Mouse (Mus musculus): ENCODE results near the gene Pitpnm1.

Pitpnm1 gene

DNA sequence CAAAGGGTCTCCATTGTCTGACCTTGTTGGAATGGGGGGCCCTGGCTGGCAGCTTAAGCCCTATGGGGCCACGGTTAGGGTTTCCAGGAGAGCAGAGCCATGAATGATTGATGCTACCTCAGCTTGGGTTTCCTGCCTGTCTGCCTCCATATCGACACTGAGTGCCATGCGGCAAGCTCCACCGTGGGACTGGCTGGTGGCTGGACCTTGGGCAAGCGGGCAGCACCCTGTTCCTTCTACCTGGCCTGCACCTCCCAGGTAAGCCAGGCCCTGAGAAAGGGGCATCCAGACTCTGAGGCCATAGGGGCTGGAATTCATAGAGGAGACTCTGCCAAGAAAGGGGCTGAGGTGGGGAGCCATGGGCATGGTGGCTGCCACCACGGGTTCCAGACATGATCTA lies 40.3 kb downstream of the Pitpnm1 start:
- no peak for DNase-seq (ENCODE audit: low spot score in 2 of 2)

DNA sequence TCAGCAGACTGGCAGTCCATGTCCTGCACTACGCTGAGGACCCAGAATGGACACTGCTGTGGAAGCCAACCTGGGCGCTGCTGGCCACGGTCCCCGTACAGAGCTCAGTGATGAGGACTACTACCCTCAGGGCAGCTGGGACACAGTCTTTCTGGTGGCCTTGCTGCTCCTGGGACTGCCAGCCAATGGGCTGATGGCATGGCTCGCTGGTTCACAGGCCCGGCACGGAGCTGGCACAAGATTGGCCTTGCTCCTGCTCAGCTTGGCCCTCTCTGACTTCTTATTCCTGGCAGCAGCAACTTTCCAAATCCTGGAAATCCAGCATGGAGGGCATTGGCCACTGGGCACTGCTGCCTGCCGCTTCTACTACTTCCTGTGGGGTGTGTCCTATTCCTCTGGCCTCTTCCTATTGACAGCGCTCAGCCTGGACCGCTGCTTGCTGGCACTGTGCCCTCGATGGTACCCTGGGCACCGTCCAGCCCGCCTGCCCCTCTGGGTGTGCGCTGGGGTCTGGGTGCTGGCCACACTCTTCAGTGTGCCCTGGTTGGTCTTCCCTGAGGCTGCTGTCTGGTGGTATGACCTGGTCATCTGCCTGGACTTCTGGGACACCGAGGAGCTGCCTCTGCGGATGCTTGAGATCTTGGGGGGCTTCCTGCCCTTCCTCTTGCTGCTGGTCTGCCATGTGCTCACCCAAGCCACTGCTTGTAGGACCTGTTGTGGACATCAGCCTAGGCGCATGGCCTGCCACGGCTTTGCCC lies 42.8 kb downstream of the Pitpnm1 start:
- DNase-seq (ENCODE audit: low spot score in 2 of 2) = no peak

DNA sequence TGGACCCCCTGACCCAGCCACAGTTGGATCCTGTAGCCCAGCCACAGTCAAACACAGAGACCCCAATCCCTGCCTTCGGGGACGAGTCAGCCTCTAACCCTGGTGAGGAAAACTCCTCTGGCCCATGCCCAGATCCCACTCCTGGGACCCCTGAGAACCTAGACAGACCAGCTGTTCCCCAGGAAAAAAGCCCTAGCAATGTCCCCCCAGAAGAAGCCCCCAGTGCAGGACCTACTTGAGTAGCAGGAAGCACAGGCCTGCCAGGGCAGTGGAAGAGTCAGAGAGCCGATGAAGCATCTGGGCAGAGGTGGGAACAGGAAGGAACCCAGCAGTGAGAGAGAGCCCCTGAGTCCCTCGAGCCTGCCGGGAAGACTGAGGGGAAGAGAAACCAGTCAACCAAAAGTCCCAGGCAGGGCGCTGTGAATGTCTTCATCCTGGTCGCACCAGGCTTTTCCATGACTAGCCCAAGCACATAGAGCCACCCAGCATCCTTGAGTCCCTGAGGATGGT lies 44.0 kb downstream of the Pitpnm1 start, which contains the start of gene Cabp4:
TSS of gene Cabp4 (minus strand) at position 275 of the 510 bp plus-strand sequence.
- DNase-seq (ENCODE audit: low spot score in 2 of 2) = no peak

DNA sequence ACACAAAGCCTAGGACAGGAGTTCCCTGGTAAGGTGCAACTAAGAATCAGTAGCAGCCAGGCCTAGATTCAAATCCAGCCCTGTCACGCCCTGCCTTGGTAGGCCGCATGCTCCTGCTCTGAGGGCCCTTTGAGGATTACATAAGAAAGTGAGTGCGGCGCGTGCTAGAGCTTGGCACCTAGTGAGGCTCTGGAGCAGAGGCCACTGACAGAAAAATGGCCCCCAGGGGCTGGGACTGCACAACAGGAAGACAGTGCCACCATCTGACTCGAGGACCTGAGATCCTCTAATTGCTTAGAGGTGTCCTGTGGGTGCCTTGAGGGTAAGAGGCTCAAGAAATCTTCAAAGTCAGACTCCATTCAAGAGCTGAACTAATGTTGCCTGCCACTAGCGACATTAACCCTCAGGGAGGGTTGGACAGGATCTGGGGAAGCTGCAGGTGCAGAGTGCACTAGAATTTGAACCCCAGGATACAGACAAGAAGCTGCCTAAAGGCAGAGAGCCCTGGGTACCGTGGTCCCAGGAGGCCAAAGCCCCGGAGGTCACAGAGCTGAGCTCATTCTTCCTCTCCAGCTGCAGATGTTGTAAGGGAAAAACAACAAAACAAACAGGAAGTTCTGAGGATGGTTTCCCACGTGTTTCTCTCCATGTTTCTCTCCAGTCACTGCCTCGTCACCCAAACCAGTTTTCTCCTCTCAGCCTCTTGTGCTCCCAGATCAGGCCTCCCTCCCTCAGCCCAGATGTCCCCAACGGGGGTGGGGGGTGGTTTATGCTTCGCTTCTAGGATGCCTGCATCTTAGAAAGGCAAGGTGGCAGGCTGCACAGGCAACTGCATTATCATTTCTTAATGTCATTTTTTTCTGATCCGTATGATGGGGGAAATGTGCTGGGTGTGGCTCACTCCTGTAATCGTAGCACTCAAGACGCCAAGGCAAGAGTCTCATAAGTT lies 45.0 kb downstream of the Pitpnm1 start:
- DNase-seq (ENCODE audit: low spot score in 2 of 2) = no peak

DNA sequence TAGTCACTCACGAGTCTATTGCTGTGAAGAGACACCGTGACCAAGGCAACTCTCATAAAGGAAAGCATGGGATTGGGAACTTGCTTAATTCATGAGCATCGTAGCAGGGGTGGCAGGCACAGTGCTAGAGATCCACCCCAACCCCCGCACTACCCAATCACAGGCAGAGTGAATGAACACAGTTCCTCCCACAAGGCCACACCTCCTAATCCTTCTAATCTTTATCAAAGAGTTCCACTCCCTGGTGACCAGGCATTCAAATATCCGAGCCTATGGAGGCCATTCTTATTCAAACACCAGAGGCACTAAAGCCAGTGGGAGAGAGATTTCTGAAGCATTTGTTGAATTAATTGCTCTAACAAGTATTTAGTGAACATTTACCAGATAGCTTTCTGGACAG lies 46.1 kb downstream of the Pitpnm1 start:
- no peak for DNase-seq (ENCODE audit: low spot score in 2 of 2)

DNA sequence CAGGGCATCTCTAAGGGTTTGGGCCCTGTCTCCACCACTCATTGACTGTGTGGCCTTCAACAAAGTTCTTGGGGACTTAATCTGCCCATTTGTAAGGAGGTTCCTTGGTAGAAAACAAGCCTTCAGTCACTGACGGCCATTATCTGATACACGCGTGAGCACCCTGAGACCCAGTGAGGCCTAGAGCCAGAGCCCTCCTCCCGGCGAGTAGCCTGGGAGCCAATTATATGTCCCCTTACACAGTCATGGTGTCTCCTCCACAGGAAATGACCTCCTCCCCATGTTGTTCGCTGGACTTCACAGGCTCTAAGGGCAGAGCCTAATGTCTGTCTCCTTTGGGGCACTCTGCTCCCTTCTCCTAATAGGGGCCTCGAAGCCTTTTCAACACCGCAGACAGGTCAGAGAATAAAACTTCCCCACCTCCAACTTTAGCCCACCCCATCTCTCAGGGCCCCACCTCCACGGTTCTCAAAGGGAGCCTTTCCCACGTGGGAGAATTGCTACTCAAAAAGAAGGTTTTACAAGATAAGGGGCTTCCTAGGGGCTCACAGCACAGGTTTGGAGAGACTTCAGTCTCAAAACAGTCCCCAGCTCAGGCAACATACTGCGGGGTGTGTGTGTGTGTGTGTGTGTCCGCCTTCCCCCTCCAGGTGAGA lies 46.7 kb downstream of the Pitpnm1 start:
- DNase-seq (ENCODE audit: low spot score in 2 of 2) = no peak

DNA sequence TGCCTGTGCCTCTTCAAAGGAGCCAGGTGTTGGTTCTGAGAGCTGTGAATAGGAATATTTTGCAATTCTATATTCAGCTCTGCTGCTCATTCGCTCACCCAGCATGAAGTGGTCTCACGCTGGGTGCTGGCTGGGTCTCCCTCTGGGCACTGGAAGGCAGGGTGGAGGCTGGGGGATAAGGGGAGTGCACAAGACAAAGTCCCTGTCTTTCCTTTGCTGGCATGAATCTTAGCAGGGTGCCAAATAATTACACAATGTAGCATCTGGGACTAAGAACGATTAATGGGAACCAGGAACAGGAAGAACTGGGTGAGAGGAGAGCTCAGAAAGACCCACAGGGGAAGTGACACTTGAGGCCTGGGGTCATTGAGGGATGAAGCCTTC lies 47.2 kb downstream of the Pitpnm1 start:
- no peak for DNase-seq (ENCODE audit: low spot score in 2 of 2)

DNA sequence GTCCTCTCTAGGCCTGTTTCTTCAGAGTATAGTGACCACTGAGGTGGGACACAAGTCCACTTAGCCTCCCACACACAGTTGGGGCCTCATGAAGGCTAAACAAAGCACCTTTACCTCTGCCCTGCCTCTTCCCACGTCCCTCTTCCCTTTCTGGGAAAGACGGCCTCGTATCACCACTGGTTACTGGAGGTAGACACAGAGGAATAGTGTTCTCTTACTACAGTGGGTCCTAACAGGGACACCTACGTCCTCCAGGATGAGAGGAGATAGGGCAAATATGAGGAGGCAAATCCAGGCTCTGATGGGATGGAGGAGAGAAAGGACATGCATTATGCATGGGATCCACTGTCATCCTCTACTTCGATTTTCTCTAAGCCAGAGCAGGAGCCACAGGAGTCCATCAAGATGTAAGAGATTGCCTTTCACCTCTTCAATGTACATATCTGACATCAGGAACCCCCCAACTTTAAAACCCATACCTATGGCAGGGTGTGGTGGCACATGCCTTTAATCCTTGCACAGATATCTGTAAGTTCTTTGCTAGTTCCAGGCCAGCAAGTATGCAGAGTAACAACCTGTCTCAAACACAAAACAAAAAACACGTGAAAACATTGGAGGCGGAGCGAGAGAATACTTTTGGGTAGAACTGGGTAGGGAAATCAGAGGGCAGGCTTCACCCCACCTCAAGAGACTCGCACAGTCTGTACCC lies 48.1 kb downstream of the Pitpnm1 start:
- DNase-seq (ENCODE audit: low spot score in 2 of 2) = no peak

DNA sequence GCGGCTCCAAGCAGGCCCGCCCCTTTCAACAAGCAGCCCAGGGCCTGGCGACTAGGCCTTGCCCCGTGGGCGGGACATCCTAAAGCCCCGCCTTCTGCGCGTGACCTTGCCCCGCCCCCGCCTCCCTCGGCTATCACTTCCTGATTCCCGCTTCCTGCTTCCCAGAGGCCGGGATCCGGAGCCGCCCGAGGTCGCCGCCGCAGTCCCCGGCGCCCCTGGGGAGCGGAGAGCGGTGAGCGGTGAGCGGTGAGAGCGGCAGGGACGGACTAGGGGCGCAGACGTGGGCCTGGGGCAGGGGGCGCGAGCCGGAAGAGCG lies 48.7 kb downstream of the Pitpnm1 start, which contains the start of gene Coro1b:
TSS of gene Coro1b (plus strand) at position 129 of the 316 bp plus-strand sequence.
- DNase-seq (ENCODE audit: low spot score in 2 of 2) = peak; percentile 97 to 99

DNA sequence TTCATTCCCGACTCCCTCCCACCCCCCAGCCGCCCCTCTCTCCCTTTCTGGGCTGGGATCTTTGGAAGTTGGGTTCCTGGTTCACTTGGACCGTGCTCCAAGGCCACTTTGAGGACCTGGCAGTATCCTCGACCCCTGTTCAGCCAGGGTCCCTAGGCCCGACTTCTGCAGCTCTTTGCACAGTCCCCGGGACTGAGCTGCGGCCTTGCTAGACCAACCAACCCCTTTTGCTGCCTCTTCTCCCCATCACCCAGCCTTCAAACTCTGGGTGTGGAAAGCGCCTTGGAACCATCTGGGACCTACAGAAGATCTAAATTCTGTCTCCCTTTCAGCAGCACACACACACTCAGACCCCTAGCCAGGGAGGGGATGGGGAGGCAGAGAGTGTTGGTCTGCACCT lies 49.0 kb downstream of the Pitpnm1 start:
- no peak for DNase-seq (ENCODE audit: low spot score in 2 of 2)

DNA sequence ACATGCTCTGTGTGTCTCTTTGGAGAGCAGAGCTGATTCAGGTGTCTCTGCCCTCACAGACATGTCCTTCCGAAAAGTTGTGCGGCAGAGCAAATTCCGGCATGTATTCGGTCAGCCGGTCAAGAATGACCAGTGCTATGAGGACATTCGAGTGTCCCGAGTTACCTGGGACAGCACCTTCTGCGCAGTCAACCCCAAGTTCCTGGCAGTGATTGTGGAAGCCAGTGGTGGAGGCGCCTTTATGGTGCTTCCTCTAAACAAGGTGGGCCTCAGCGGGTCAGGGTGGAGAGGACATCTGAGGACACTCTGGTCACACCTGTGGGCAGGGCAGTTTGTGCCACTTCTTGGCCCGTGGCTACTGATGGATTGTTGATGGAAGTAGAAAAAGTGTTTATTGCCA lies 49.5 kb downstream of the Pitpnm1 start:
- DNase-seq (ENCODE audit: low spot score in 2 of 2) = no peak

DNA sequence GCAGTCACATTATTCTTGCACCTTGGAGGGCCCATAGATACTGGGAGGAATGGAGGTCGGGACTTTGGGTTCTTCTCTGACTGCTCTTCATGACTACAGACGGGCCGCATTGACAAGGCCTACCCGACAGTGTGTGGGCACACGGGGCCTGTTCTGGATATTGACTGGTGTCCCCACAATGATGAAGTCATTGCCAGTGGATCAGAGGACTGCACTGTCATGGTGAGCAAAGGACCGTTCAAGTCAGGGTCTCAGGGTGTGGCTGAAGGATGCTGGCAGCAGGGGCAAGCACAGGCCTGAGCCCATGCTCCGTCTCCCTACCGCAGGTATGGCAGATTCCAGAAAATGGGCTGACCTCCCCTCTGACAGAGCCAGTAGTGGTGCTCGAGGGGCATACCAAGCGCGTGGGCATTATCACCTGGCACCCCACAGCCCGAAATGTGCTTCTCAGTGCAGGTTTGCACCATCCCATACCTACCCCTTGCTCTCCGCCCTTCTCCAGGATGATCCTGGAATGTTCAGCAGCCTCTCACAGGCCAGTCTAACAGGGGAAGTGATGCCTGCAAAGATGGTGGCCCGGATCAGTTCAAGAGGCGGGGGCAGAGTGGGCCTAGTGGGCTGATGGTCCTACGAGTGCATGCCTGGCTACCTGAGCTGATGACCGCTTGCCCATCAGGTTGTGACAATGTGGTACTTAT lies 50.1 kb downstream of the Pitpnm1 start:
- DNase-seq (ENCODE audit: low spot score in 2 of 2) = no peak

DNA sequence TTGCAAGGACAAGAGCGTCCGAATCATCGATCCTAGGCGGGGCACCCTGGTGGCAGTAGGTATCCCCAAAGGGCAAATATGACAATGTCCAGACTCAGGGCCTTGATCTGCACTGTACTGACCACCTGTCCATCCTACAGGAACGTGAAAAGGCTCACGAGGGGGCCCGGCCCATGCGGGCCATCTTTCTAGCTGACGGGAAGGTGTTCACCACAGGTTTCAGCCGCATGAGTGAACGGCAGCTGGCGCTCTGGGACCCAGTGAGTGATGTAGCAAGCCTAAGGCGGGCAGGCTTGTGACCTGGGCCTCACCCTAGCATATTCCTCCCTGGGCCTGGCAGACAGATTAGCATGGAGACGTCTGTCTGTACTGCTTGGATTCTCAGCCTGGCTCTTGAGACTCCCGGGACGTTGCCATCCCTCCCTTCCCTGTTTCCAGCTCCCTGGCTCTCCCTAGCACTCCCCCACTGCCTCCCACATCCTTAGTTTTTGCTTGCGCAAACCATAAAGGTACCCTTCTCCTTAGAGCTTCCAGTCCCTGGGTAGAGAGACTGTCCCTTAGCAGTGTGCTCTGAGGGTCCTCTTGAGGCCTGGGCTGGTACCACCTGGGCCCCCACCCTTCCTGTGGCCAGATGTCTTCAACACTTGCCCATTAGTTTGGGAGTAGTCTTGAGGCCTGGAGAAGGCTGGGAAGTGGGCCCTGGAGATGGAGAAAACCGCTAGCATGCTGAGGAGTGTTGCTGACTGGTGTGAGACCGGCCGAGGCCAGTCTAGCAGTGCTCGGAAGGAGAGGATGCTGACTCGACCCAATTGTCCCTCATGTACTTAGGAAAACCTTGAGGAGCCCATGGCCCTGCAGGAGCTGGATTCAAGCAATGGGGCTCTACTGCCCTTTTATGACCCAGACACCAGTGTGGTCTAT lies 51.0 kb downstream of the Pitpnm1 start:
- no peak for DNase-seq (ENCODE audit: low spot score in 2 of 2)

DNA sequence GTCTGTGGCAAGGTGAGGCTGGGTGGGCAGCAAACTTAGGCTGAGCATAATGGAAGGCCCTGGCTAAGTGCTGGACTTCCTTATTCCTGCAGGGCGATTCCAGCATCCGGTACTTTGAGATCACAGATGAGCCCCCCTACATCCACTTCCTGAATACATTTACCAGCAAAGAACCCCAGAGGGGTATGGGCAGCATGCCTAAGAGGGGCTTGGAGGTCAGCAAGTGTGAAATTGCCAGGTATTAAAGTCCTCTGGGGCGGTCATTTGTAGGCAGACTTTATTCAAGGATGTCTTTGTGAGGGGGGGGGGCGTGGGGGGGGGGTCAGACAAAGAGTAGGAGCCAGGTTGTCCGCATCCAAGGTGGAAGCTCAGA lies 51.7 kb downstream of the Pitpnm1 start:
- no peak for DNase-seq (ENCODE audit: low spot score in 2 of 2)

DNA sequence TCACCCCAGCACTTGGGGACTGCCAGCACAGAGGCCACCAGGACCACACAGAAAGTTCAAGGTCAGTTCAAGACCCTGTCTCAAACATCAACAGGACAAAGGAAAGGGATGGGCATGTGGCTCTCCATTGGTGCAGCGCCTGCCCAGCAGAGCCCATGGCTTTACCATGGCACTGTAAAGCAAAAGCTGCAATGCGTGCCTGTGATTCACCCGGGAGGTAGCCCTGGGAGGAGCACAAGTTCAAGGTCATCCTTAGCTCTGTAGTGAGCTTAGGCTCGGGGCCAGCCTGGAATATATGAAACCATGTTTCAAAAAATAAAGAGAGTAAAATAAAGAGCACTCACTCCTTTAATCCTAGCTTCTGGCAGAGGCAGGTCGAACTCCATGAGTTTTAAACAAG lies 52.1 kb downstream of the Pitpnm1 start:
- no peak for DNase-seq (ENCODE audit: low spot score in 2 of 2)

DNA sequence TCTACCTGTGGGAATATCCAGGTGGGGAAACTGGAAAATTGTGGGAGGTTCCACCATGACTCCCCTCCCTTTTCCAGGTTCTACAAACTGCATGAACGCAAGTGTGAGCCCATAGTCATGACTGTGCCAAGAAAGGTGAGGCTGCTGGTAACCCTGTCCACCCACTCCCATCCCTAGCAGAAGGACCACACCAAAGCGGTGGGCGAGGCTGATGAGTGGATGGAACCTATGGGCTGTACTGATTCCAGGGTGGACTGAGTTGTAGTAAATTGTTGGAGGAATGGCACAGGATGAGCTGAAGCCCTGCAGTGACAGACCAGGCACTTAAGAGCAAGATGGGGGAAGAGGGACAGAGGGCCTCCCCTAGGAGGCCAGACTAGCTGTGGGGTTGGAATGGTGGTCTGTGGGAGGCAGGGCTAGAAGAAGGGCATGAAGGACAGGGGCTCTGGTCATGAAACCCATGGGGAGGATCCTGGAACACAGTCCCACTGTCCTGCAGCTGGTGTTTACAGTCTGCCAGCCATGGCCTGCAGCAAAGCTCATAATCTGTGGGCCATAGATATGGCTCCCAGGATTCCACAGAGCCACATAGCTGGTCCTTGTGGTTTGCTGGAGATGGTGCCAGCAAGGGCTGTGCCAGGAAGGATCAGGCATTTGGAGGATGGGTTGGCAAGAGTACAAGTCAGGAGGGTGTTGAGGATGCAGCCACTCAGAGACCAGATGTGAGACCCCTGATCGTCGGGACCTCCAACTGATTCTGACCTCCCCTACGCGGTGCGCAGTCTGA lies 52.8 kb downstream of the Pitpnm1 start:
- DNase-seq (ENCODE audit: low spot score in 2 of 2) = no peak

DNA sequence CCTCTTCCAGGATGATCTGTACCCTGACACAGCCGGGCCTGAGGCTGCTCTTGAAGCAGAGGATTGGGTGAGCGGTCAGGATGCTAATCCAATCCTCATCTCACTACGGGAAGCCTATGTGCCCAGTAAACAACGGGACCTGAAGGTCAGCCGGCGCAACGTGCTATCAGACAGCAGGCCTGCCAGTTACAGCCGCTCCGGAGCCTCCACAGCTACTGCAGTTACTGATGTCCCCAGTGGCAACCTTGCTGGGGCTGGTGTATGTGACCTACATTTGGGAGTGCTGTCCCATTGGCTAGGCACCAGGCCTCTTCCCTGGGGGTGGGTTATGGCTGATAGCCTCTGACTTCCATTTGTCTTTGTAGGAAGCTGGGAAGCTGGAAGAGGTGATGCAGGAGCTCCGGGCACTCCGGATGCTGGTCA lies 53.4 kb downstream of the Pitpnm1 start, which contains the start of gene Ptprcap:
TSS of gene Ptprcap (plus strand) at position 373 of the 423 bp plus-strand sequence.
- DNase-seq (ENCODE audit: low spot score in 2 of 2) = no peak

DNA sequence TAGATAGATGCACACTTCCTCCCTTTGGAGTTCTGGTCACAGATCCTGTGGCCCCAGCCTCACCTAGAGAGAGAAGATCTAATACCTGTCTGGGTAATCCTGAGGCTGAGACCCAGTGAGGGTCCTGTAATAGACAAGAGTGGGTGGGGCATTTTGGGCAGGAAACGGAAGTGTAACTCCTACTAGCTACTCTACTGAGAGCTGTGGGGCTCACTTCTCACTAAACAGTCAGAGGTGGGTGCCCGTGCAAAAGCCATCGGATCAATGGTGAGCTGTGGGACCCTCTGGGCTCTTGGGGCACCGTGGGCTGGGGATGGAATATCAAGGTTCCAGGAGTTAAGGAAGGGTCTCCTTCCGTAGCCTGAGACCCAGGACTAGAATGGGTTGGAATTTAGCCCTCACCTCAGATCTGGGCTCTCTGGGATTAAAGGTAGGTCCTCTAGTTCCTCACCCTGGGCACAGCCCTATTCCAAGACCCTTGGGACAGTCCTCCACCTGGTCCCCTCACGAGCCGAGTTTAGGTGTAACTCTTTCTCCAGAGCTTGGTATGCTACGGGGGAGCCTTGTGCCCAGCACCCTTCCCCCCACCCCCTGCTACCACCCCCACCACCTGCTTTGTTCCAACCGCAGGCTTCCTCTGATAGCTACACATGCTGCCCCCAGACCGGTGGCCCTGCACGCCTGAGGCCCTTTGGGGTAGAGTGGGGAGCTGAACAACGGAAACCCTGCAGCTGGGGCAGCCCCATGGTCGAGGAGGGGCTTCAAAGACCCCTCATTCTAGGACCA lies 54.8 kb downstream of the Pitpnm1 start:
- DNase-seq (ENCODE audit: low spot score in 2 of 2) = no peak
